Mouse (Mus musculus): ENCODE data around the gene Rpp14.
"Not testable (repeated sequence)": the region's sequence is repeated elsewhere in the genome, so short reads cannot be mapped to it uniquely, and the experiment has no call there.

Gene Rpp14

DNA sequence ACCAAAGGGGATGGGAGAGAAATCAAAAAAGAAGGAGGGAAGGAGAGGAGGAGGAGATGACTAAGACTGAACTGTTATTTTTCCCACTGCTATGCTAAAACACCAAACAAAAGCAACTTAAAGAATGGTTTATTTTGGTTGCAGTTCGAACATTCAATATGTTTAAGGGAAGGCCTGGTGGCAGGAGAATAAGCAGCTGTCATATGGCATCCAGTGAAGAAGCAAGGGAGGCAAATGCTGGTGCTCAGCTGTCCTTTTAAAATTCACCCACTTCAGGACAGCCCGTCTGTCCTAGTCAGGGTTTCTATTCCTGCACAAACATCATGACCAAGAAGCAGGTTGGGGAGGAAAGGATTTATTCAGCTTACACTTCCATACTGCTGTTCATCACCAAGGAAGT, 37.2 kb downstream of the Rpp14 start:
- DNase-seq = no peak

DNA sequence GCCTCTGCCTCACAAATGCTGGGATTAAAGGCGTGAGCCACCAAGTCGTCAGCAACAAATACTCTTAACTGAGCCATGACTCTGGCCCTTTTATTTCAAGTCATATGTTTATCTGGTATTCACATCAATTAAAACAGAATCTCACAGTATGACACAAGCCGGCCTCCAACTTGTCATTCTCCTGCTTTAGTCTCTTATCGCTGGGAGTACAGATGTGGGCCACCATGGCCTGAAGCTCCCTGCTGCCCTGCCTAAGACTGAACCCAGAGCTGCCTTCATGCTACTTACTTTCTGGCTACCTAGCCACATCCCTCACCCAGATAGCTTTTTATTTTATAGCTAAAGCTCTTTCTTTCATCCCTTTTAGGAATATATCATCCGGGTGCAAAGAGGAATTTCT, 39.3 kb downstream of the Rpp14 start:
- DNase-seq = no peak

DNA sequence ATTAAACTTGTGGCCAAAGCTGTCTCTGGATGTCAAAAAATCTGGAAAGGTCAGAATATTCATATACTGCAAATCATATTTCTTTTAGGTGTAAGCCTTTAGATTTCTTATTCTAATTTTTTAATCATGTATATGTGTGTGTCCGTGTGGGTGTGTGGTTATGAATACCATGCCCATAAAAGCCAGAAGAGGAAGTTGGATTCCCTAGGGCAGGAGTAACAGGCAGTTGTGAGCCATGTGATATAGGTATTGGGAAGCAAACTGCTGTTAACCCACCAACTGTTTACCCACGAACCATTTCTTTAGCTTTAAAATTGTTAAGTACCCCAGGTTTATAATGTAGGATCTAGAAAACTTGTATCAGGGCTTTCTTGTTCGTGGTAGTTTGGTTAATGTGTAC, 39.7 kb downstream of the Rpp14 start:
- DNase-seq = no peak

DNA sequence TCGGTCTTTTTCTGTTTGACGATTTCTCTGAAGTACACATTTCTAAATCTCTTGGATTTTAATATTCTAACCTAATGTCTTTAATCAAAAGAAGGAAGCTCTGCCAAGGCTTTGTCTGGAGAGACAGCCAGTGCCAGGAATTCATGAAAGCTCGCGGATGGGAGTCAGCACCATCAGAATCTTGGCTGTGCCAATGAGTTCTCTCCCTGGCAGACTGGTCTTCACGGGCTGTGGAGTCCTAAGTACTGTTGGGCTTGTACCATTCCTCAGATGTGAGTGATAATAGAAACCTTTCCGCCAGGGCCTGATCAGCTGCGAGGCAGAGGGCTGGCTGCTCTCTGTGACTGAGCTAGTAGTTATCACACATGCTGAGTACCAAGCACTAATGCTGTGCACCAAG, 43.0 kb downstream of the Rpp14 start:
- no peak for DNase-seq

DNA sequence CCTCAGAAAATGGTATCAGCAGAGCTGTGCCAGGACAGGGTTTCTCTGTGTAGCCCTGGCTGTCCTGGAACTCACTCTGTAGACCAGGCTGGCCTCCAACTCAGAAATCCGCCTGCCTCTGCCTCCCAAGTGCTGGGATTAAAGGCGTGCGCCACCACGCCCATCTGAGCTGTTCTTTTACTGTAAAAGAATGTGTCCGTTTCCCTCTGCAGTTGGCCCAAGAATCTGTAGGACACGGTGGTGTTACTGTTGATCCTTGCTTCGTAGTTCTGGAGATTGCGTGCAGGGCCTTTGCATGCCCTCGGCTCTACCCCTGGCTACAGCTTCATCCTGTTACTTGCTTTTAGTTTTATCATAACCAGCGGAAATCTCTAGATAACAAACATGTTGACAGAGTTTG, 43.4 kb downstream of the Rpp14 start:
- DNase-seq = not testable (repeated sequence)

DNA sequence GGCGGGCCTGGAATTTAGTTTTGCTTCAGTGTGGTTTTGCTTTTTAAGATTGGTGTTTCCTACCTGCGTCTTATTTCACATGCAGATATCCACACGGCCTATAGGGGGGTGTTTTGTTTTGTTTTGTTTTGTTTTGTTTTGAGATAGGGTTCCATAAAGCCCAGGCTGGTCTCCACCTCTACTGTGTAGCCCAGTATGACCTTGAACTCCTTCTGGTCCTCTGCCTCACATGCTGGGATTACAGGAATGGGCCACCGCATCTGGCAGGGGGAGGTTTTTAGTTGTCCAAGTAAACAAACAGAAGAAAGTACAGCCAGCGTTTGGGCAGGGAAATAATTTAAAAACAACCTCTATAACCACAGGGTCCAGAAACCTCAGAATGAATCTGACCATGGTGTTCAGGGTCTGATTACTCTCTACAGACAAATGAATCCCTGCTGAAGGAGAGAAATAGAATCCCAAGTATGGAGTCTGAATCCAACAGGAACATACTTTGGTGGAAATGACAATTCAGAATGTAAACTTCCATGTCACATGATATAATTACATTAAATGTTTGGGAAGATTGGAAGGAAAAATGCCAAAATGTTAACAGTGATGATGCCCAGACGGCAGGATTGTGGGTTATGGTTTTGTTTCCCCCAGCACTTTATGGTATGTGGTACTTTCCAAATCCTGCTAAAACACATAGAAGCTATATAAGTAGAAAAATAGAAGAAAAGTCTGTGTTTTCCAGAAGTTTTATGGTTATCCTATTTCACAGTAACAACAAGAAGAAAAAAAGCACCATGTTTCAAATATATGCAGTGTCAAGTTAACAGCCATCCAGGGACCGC, 44.1 kb downstream of the Rpp14 start:
- no peak for DNase-seq

DNA sequence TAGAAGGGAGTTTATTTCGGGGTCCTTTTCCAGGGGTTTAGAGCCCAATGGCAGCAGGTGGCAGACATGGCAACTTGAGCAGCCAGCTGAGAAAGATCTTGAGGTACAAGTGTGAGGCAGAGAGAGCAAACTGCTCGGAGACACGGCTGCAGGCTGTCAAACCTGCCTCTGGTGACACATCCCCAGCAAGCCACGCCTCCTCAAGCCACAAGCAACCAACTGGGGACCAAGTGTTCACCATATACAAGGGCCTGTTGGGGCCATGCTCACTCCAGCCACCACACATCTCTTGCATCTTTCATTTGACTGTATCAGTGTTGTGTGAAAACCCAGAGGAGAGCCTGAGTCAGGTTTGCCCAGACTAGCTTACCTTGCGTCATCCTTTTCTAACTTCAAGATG, 47.8 kb downstream of the Rpp14 start:
- no peak for DNase-seq

DNA sequence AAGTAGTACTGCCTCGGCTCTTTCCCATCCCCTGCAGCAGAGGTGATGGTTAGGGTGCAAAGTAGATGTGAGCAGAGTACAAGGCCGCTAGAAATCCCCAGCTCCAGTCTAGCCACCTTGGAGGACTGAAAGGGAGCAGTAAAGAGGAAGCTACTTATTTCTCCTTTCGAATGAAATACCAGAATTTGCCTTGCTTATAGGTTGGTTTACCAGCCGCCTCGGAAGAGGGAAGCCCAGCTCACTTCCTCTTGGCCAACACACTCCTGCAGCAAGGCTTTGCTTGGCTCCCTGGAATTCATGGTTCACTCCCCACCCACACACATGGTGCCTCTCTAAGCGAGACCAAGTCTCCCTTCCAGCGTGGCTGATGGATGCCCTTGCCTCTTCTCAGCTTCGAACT, 52.6 kb downstream of the Rpp14 start:
- DNase-seq = no peak

DNA sequence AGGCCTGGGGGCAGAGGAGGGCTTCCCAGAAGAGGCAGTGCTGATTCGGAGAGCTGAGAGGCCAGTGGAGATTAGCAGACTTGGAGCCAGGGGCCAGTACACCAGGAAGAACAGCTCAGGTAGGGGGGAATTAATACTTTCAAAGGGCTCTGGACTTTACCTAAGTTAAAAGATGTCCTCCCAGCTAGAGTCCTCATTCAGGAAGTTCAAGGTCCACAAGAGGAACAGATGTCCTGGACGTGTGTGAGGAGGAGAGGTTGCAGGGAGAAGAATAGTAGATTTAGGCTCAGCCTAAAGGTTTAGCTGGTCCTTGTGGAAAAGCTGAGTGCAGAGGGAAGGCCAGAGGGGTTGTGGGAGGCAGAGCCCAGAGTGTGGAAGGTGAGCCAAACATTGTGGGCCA, 54.1 kb downstream of the Rpp14 start:
- no peak for DNase-seq

DNA sequence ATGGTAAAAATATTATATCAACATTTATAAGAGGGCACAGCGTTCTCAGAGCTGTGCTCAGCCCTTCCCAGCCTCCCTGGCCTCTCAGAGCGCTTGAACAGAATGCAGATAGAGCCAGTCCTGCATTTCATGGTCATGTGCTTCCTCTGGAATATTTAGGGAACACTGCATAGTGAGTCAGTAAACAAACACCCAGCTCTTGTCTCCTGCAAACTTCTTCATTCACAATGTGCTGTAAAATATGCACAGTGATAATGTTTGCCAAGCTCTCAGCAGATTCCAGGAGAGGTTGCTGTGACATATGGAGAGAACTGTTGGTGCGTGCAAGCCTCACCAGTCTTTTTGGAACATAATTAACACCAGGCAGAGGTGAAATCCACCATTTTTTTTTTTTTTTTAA, 55.0 kb downstream of the Rpp14 start:
- no peak for DNase-seq

DNA sequence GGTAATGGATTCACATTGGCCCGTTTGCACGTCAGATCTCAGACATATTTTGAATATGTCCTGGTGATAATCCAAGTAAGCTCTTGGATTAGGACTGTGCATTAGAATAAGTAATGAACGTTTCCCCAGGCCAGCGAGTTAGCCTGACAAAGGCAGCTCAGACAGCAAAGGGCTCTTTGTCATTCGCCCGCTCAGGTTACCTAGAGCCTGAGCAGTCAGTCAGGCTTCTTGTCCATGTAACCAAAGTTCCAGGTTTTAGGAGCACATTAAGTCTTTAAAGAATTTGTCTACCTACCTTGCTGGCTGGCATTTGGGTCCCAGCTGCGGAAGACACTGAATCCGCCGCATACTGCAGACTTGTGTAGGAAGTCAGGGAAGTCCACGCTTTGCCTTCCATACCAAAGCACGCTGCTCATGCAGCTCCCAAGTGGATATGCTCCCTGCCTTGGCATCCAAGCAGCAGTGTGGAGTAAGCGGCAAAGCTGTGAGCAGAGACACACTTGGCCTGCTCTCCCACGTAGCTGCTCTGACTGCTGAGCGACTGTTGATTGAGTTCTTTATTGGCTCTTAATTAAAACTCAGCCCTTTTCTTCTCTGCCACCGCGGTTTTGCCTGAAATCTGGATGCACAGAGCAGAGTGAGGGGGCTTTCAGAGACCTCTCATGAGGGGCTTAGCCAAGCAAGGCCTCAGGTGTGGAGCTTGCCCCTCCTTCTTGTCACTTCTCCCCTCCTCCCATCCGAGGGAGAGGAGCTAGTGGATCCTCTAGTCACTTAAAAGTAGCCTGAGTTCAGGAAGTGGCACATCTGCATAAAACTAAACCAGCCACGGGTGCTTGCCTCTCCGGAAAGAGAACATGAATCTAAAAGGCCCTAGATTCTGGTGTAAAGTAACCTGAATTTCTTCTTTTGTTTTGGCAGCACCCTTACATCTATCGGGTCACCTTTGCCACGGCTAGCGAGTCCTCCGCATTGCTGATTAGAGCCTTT, 59.9 kb downstream of the Rpp14 start:
- DNase-seq = no peak

DNA sequence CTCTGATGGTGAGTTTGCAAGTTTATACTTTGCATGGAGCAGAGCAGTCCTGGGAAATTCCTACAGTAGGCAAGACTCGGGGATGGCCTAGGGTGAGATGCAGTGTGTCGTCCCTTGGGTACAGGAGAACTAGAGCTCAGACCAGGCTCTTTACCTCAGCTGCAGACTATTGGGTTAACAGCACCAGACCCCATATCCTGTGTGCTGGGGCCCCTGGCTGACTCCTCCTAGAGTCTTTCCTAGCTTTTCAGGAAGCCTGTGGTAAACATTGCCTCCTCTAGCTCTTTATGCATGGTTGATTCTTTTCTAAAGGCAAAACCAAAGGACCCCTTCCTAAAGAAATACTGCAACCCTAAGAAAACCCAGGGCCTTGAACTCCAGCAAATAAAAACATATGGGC, 61.0 kb downstream of the Rpp14 start:
- no peak for DNase-seq

Measured in kidney, postnatal 14 days (tissue).